ENCODE assay signal across 15 mouse cellular contexts in the genomic region with DNA sequence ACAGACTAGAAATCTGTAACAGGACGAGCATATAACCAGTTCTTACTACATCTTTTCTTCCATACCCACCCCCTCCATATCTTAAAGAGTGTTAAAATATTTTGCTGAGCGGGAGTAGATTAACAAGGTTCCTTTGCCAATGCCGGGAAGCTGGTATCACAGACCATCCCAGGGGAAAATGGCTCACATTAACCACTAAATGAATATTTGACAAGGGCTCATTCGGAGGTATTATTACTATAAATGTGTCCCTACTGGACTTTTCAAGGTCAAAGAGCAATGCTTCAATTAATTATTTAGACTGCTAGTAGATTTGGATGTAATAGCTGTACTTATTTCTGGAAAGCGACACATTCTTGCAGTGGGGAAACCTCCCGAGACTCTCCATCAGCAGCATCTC. TPM values are rescaled to one million over a fixed set of nuclear protein-coding genes. Genes with fewer than 3 reads are reported as not detected.
DNase-seq lines count a peak whose midpoint lies in the region; ATAC-seq and TF ChIP-seq lines count a peak whose summit lies in the region.
"Had no signal": no experiment of that assay in that cellular context is flagged by ENCODE, and none has a peak within 500 bp of the region (broad histone marks: within the 10 kb centered on the region; RNA-seq: fewer than 3 reads in every experiment).

No protein-coding gene starts in this region.

- intact Hi-C loops in left cerebral cortex, postnatal 4 days (cut with DNase I): loop anchor here (5.0 kb wide), 1 partner anchor 688 kb away; no protein-coding TSS in a partner anchor

- 0 out of 2 replicates have a peak overlapping the region, but pooled peaks have one; percentile 4 for H3K4me3 ChIP-seq in embryonic facial prominence, embryonic 13.5 days
- H3K4me3 ChIP-seq in hindbrain, embryonic 13.5 days: peak overlapping the region; percentile 45
- peak overlapping the region; percentile 41 for H3K4me3 ChIP-seq in neural tube, embryonic 12.5 days
- H3K4me3 ChIP-seq: limb, embryonic 12.5 days had no signal

- no peak overlapping the region for H3K27ac ChIP-seq in embryonic facial prominence, embryonic 13.5 days
- peak overlapping the region; percentile 93 for H3K27ac ChIP-seq in hindbrain, embryonic 13.5 days
- no peak overlapping the region for H3K27ac ChIP-seq in neural tube, embryonic 12.5 days
- H3K27ac ChIP-seq: limb, embryonic 12.5 days had no signal

- DNase-seq in brain, embryonic 14.5 days (ENCODE audit: low read depth): peak; percentile 72
- no peak for DNase-seq in cerebellum, postnatal 10 days
- DNase-seq in left cerebral cortex, postnatal 4 days: no peak
- no peak for DNase-seq in kidney, postnatal 4 days
- DNase-seq in left cerebral cortex, adult 8-10 months (ENCODE audit: low spot score in 2 of 2): no peak
- DNase-seq: kidney, postnatal 36 days; lung, adult 18-20 months; right cerebral cortex, adult 18-20 months had no signal

- H3K4me1 ChIP-seq in embryonic facial prominence, embryonic 13.5 days: peaks cover 13% of the 10 kb centered on the region
- H3K4me1 ChIP-seq in hindbrain, embryonic 13.5 days (replicated peaks): peaks cover 38% of the 10 kb centered on the region
- peaks cover 11% of the 10 kb centered on the region for H3K4me1 ChIP-seq in neural tube, embryonic 12.5 days

- no peaks in the 10 kb centered on the region for H3K36me3 ChIP-seq in embryonic facial prominence, embryonic 13.5 days
- no peaks in the 10 kb centered on the region for H3K36me3 ChIP-seq in hindbrain, embryonic 13.5 days
- no peaks in the 10 kb centered on the region for H3K36me3 ChIP-seq in neural tube, embryonic 12.5 days
- H3K36me3 ChIP-seq: limb, embryonic 12.5 days had no signal

- no peak for TF ChIP-seq POLR2A in brain, embryonic 14.5 days (IDR thresholded peaks at IDR 0.05; ENCODE audit: borderline replicate concordance, extremely low read depth, insufficient read depth, insufficient read length, poor library complexity, severe bottlenecking)

- TF ChIP-seq CTCF in brain, embryonic 14.5 days (IDR thresholded peaks at IDR 0.05; ENCODE audit: borderline replicate concordance, extremely low read depth, insufficient read depth, insufficient read length): no peak

- ATAC-seq in embryonic facial prominence, embryonic 13.5 days (ENCODE audit: insufficient number of reproducible peaks, insufficient read depth, low FRiP score, low TSS enrichment, low read depth): no peak
- no peak for ATAC-seq in hindbrain, embryonic 13.5 days (ENCODE audit: low FRiP score)
- ATAC-seq in neural tube, embryonic 12.5 days (ENCODE audit: low FRiP score, low read depth): no peak
- ATAC-seq: inflammation-experienced regulatory T-cells, adult 6 months had no signal

- peaks cover 90% of the 10 kb centered on the region for H3K27me3 ChIP-seq in embryonic facial prominence, embryonic 13.5 days
- peaks cover 63% of the 10 kb centered on the region for H3K27me3 ChIP-seq in hindbrain, embryonic 13.5 days
- H3K27me3 ChIP-seq in neural tube, embryonic 12.5 days (replicated peaks): peaks cover 22% of the 10 kb centered on the region
- H3K27me3 ChIP-seq: CH12.LX had no signal

- no peak overlapping the region for H3K9ac ChIP-seq in embryonic facial prominence, embryonic 13.5 days
- H3K9ac ChIP-seq in hindbrain, embryonic 13.5 days: peak overlapping the region; percentile 74
- peak overlapping the region; percentile 78 for H3K9ac ChIP-seq in neural tube, embryonic 12.5 days
- H3K9ac ChIP-seq: limb, embryonic 12.5 days had no signal

- no peaks in the 10 kb centered on the region for H3K9me3 ChIP-seq in embryonic facial prominence, embryonic 13.5 days
- H3K9me3 ChIP-seq in hindbrain, embryonic 13.5 days: no peaks in the 10 kb centered on the region
- no peaks in the 10 kb centered on the region for H3K9me3 ChIP-seq in neural tube, embryonic 12.5 days
- H3K9me3 ChIP-seq: limb, embryonic 12.5 days had no signal

- H3K4me2 ChIP-seq in embryonic facial prominence, embryonic 13.5 days: peak overlapping the region; percentile 32
- H3K4me2 ChIP-seq in hindbrain, embryonic 13.5 days: peak overlapping the region; percentile 71
- peak overlapping the region; percentile 79 for H3K4me2 ChIP-seq in neural tube, embryonic 12.5 days (replicated peaks)
- H3K4me2 ChIP-seq: heart, embryonic 11.5 days; limb, embryonic 12.5 days had no signal

- 20% methylated on average over 6 of the region's 6 CpGs for WGBS in embryonic facial prominence, embryonic 13.5 days
- 12% methylated on average over 6 of the region's 6 CpGs for WGBS in hindbrain, embryonic 13.5 days
- WGBS in neural tube, embryonic 12.5 days: 4% methylated on average over 6 of the region's 6 CpGs

RNA-seq across cellular contexts. Expression of a gene that starts 4.6 kb away (rescaled TPM):
- polyA plus RNA-seq in brain, embryonic 14.5 days (2012; rRNA removed): 101 and 119 TPM in 2 replicates
- 4.1 and 7.3 TPM in 2 replicates for polyA plus RNA-seq in embryonic facial prominence, embryonic 13.5 days (2015; fragmentation: Nextera tagmentation; extraction: Ambion mirVana)
- 16.9 and 19.2 TPM in 2 replicates for polyA plus RNA-seq in hindbrain, embryonic 13.5 days (2015; fragmentation: Nextera tagmentation; extraction: Ambion mirVana)
- 48.0 and 49.7 TPM in 2 replicates for polyA plus RNA-seq in neural tube, embryonic 12.5 days (2016; fragmentation: Nextera tagmentation; extraction: Ambion mirVana)
- 10 to 100 TPM; 55.8 to 59.3 TPM for total RNA-seq in left cerebral cortex, postnatal 4 days (2021)
- total RNA-seq in left cerebral cortex, adult 8-10 months (2022): 10 to 100 TPM; 37.0 to 44.0 (median 39.2) TPM
- total RNA-seq: CH12.LX had no signal
- polyA plus RNA-seq: inflammation-experienced regulatory T-cells, adult 6 months had no signal
